Mouse (Mus musculus) fat pad, adult 2 months (tissue): ENCODE measurements around the gene Tmem104.

Source experiments
- DNase-seq: peaks from one replicate; pipeline ENCODE4 v3.0.0-alpha.2; 2011; ENCODE audit warnings: low read depth, low spot score; ENCODE audit errors: extremely low read depth

The Tmem104 gene

DNA sequence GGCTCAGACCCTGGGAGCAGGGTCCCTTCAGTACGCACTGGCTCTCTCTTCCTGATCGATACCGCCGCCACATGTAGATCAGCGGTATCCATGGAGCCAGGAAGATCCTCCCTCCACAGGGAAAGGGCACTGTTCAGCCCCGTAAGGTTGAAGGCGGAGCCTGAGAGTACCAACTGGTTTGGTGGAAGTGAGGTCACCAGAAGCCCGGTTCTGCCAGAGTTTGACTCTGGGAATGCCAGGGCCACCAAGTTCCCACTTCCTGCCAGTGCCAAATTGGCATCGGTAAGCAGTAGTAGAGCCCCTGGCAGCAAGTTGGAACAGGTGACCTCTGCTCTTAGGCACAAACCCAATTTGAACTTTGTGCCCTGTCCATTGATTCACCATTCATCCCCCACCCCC, 22.3 kb upstream of the Tmem104 start:
- DNase-seq, result peak; percentile 50

DNA sequence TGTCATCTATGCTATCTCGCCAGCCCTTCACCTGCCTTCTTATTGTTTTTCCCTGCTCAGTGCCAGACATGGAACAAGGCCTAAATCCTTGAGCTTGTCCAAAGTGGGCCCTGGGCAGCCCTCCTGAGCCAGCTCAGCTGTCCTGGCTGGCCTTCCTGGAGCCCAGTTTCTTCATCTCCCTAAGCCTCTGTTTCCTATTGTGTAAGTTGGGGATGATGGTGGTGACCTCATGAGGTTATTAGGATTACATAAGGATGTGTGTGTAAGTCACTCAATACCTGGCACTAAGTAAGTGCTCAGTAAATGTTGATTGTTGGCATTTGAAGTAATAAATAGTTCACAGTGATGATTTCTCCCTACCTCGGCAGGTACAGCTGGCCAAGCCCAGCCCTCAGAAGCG, 20.5 kb upstream of the Tmem104 start:
- peak; percentile 85 for DNase-seq

DNA sequence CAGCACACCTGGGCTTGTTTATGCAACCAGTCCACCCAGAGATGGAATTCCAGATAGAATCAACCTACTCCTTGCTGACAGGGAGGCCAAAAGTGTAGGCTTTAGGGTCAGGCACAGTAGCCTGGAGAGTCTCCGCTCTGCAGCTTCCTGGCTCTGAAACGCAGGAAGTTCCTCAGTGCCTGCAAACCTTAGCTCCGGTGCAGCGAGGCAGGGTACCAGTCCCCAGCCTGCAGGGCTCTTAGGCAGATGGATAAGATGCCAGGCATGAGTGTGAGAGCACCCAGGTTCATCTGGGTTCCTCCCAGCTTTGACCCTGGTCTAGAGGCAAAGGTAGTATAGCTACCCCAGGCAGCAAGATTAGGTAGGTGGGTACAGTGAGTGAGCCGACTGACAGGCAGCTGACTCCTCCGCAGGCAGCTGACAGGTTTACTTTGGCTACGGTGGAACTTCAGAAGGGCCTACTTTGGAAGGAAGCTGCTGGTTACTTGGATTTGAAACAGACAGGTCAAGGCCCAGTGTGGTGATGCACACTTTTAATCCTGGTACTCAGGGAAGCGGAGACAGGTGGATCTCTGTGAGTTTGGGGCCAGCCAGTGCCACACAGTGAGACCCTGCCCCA, 19.5 kb upstream of the Tmem104 start:
- DNase-seq, result peak; percentile 65

- no peak for DNase-seq
Measured at GRCm38 (mm10) chr11:115169430-115169829, 17.9 kb upstream of the Tmem104 start.

GRCm38 (mm10) chr11:115171125-115171524, 16.2 kb upstream of the Tmem104 start:
- no peak for DNase-seq

- no peak for DNase-seq
Measured at GRCm38 (mm10) chr11:115172825-115173287, 14.4 kb upstream of the Tmem104 start.

- no peak for DNase-seq
Measured at GRCm38 (mm10) chr11:115173549-115174339, 13.5 kb upstream of the Tmem104 start.

- DNase-seq, result no peak
Measured at GRCm38 (mm10) chr11:115176399-115177190, 10.7 kb upstream of the Tmem104 start.

DNA sequence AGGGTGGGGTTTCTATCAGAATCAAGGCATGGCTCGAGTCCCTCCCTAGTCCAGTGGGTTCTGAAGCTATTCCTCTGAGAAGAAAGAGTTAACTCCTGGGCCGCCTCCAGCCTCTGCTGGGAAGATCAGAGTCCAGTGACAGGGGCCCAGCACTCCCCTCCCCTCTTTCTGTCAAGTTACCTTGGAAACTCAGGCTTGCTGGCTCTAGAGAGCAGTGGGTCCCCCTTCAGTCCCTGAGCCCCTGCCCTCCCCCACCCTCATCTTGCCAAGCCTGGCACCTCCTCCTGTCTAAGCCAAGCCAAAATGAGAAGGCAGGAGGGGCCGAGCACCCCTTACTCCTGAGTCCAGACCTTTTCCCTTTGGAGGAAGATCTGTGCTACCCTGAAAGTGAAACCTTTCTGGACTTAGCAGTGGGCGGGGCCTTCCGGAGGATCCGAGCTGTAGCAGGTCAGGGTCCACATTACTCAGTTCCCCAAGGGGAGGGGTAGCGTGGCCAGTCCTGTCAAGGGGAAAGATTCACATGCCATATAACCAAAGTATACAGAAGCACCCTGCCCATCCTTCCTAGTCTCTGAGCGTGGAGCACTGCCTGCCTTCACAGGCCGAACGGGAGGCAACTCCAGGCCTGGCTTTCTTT, 9.6 kb upstream of the Tmem104 start:
- no peak for DNase-seq

DNA sequence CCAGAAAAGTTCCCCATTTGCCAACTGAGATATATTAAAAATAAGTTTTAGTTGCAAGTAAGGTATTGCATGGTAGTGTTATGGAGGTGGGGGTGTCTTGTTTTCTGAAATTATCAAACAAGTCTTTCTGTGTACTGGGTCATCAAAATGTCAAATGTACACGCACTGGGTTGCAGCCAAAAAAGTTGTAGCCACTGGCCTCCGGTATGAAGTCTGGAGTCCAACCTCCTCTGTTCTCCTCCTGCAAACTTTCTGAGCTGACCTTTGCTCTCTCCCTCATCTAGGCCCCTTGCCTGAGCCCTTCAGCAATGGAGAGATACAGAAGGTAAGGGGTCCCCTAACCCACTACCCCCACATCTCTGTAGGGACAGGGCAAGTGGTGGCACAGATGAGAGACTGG, 8.5 kb upstream of the Tmem104 start:
- no peak for DNase-seq

DNA sequence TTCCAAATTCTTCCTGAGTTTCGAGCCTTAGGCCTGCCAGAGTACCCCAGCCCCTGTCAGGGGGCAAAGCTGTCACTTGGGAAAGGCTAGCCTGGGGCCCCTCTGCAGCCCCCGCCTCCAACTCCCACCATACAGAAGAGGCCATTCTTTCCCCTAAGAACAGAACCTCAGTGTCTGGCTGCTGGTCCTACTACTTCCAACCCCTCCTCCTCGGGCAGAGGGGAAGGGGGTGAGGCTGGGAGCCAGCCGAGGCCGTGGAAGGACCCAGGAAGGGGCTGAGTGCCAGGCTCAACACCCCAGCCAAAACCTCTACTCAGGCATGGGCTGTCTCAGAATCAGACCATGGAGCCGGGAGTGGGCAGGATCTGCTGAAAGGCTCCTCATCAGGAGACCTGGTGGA, 8.1 kb upstream of the Tmem104 start:
- no peak for DNase-seq

- no peak for DNase-seq
Measured at GRCm38 (mm10) chr11:115179881-115180280, 7.4 kb upstream of the Tmem104 start.

DNA sequence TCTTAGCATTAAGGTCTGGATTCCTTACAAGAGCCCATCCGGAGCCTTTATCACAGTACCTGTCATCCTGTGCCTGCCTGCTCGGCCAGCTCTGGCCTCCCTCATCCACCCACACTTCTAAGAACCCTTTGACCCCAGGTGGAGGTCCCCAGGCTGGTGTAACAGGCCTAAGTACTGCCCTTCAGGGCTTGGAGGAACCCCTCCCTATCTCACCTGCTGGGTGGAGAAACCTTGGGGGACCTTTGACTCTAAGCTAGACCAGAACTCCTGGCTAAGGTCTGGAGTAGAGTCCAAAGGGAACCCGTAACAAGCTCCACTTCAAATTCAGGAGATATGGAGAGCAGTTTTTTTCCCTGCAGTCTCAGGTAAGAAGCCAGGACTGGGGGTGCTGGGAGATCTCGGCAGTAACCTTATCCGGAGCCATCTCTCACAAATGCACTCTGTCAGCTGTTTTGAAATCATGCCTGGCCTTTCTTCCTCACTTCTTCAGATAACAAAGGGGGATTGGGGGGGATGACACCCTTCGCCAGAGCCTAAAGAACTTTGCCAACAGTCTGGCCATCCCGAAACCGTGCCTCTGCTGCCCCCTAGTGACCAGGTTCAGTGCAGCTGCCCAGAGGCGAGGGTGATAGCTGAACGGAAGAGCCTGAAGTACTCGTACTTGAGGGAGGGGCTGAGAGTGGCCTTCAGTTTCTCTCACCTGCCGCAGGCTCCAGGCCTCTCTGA, 5.2 kb upstream of the Tmem104 start:
- DNase-seq, result no peak

DNA sequence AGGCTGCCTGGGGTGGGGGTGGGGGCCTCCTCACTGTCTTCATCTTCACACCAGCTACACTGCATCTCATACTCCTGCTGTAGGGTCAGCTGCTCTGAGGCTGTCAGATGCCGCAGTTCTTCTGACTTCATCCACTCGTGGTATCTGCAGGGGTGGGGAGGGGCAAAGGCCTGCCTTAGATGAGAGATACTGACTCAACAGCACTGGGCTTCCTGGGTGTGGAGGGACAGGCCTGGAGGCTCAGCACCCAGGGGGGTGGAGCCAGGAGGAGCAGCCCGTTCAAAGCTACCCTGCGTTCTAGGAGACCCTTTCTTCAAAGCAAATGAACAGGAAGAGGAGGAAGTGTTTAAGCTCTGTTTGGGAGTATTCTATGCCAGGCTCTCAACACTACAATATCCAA, 2.3 kb upstream of the Tmem104 start:
- DNase-seq, result no peak

DNA sequence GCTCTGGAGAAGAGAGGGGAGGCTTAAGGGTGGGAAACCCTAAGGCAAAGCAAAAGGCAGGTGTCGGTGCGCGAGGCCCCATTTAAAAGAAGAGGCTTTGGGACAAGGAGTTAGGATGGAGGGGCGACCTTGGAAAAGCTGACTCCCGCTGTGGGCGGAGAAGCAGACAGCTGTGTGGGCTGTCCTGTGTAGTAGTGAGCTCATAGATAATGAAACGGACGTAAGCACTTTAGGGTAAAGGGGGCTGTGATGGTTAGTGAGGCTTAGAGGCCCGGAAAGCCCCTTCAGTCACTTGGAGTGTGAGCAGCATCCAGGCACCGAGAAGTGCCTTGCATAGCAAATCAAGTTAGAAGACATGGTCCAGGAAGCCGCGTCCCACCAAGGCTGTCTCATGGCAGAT, 406 bp downstream of the Tmem104 start, which contains the start of gene Nat9:
Gene Nat9, minus strand, starts transcription at position 167 of the 400 bp plus-strand sequence.
- DNase-seq, result no peak

GRCm38 (mm10) chr11:115188539-115189231, 1.4 kb downstream of the Tmem104 start:
- no peak for DNase-seq

DNA sequence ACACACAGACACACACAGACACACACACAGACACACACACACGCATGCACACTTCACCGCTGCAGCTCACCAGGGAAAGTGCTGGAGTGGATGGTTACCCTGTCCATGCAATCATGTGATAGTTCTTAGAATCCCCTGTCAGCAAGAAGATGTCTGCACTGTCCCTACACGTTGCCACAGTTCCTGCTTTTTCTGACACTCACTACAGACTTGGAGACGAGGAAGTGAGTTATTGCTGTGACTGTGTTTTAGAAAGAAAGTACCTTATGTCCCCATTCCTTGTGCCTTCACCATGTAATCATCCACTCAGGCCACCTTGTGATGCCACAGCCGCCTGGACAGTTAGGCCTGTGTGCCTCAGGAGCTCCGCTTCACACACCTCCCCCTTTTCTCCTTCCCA, 2.0 kb downstream of the Tmem104 start:
- no peak for DNase-seq

- DNase-seq, result no peak
Measured at GRCm38 (mm10) chr11:115192180-115192579, 4.9 kb downstream of the Tmem104 start.

DNA sequence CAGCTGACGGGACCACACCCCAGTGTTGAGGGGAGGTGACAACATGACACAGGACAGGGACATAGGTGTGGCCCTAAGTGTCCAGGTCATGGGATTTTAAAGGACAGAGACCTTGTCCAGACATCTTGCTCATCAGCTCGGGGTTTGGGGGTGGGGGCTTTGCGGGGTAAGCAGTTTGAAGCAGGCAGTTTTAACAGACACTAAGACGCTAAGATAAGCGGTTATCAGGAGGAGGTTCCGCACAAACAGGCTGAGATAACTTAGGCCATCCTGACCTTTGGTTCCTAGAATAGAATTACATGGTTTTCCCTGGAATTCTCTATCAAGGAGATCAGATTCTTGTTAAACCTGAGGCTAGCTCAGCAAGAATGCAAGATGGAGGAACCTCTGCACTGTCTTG, 7.4 kb downstream of the Tmem104 start:
- DNase-seq, result no peak

DNA sequence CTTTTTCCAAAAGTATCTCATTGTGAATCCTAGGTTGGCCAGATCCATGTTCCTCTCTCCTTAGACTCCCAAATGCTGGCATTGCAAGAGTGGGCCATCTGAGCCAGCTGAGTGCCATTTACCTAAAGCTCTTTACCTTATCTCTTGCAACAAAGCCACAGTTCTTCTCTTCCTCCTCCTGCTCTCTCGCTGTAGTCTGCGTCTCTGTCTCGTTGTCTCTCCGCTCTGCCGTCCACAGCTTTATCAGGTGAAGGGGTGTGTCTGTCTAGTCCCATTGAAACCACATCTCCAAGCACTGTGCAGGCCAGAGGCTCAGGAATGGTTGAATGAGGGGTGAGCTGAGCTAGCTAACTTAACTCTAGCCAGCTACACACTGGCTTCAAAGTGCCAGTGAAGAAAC, 8.6 kb downstream of the Tmem104 start:
- no peak for DNase-seq
